Mouse (Mus musculus) lung, embryonic 15.5 days (tissue): ENCODE results near the gene Sept12. TPM values are rescaled to one million over a fixed set of nuclear protein-coding genes. Genes with fewer than 3 reads are reported as not detected.

Source experiments
- ATAC-seq: fragments of 200-750 bp; cut with Nextera tagmentation; 2 replicates; pipeline ENCODE4 v1.8.0; 2017; ENCODE audit warnings: moderate number of reproducible peaks, borderline replicate concordance; ENCODE audit not compliant: low FRiP score, low TSS enrichment; ENCODE audit errors: extremely low read depth
- H3K27ac ChIP-seq: fragments of 300-500 bp; sonication (generic); 2 replicates; pipeline ENCODE4 v1.5.1; 2015; ENCODE audit warnings: moderate library complexity, mild to moderate bottlenecking, inconsistent platforms
- H3K27me3 ChIP-seq: fragments of 300-500 bp; sonication (generic); 2 replicates; pipeline ENCODE4 v1.6.1; 2015; ENCODE audit warnings: inconsistent platforms
- H3K36me3 ChIP-seq: fragments of 300-500 bp; sonication (generic); 2 replicates; pipeline ENCODE4 v1.6.1; 2015; ENCODE audit warnings: inconsistent platforms
- H3K4me1 ChIP-seq: fragments of 300-500 bp; sonication (generic); 2 replicates; pipeline ENCODE4 v1.6.1; 2015; ENCODE audit warnings: inconsistent platforms
- H3K4me2 ChIP-seq: fragments of 300-500 bp; sonication (generic); 2 replicates; pipeline ENCODE4 v1.6.1; 2015; ENCODE audit warnings: inconsistent platforms, mild to moderate bottlenecking, moderate library complexity
- H3K4me3 ChIP-seq: fragments of 300-500 bp; sonication (generic); 2 replicates; pipeline ENCODE4 v1.5.1; 2015; ENCODE audit warnings: mild to moderate bottlenecking, inconsistent platforms
- H3K9ac ChIP-seq: fragments of 300-500 bp; sonication (generic); 2 replicates; pipeline ENCODE4 v1.6.1; 2015; ENCODE audit warnings: inconsistent platforms
- H3K9me3 ChIP-seq: fragments of 300-500 bp; sonication (generic); 2 replicates; pipeline ENCODE4 v1.6.1; 2016; ENCODE audit warnings: inconsistent platforms
- WGBS: fragments of 180-500 bp; shearing (Covaris S2); methylation state at CpG from one replicate; pipeline ENCODE4 v1.1.7; 2015; 5-methylcytosine and 5-hydroxymethylcytosine counted together
- polyA plus RNA-seq: library from polyadenylated mRNA; unstranded; fragments of >200 nt; fragmentation: Nextera tagmentation; extraction: Ambion mirVana; gene quantifications from 2 replicates; pipeline ENCODE4 v1.2.1, GENCODE M21; 2015

The Sept12 gene
- polyA plus RNA-seq: 0.31 TPM in 1 of 2 replicates, not detected in the other

DNA sequence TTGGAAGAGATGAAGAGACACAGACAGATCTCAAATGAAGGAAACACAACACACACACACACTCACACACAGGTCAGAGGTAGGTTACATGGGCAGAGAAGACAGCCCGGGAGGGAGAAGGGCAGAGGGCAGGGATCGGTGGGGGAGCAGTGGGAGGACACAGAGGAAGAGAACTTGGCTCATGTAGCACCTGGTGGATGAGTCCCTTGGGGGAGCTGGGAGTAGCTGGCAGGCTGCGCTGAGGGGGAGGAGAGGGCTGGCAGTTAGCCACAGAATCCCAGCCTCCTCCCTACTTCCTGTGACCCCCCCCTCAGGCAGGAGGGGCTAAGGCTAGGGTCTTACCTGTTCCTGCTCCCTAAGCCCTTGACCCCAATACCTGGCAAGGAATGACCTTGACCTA lies at the start of gene Sept12:
TSS of gene Sept12 (minus strand) at position 300 of the 400 bp plus-strand sequence.
- no peaks in the 10 kb centered on the region for H3K27me3 ChIP-seq
- H3K4me2 ChIP-seq: no peak within 1 kb of the TSS
- H3K9me3 ChIP-seq: no peaks in the 10 kb centered on the region
- 33% methylated on average over 3 of the region's 3 CpGs for WGBS
- ATAC-seq: no peak
- peak within 1 kb of the TSS; percentile 0; the same call in 1 of the 2 replicates for H3K27ac ChIP-seq
- no peak within 1 kb of the TSS for H3K4me3 ChIP-seq
- no peak within 1 kb of the TSS for H3K9ac ChIP-seq
- no peaks in the 10 kb centered on the region for H3K4me1 ChIP-seq
- no peaks in the 10 kb centered on the region for H3K36me3 ChIP-seq

DNA sequence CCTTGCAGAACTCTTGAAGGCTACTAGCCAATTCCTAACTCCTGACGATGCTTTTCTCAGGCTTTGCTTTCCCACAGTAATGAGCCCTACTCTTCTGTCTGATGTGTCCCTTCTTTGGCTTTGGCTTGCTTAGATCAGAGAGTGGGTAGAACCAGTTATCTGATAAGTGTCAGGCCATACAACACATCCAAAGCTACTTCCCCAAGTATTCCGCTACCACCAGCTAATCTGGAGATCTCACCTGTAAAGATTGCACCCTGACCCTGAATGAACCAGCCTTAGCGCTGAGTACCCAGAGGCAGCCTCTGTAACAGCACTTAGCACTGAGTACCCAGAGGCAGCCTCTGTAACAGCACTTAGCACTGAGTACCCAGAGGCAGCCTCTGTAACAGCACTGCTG lies 47.7 kb upstream of the Sept12 start:
- Histone ChIP-seq H3K36me3 (peaks cover 67% of the 10 kb centered on the region), H3K9ac (no peak overlapping the region), H3K4me1 (peaks cover 17% of the 10 kb centered on the region), H3K27me3 (no peaks in the 10 kb centered on the region), H3K9me3 (no peaks in the 10 kb centered on the region), H3K27ac (no peak overlapping the region), H3K4me3 (no peak overlapping the region), H3K4me2 (no peak overlapping the region)
- ATAC-seq: no peak
- WGBS: 92% methylated on average over 3 of the region's 3 CpGs

DNA sequence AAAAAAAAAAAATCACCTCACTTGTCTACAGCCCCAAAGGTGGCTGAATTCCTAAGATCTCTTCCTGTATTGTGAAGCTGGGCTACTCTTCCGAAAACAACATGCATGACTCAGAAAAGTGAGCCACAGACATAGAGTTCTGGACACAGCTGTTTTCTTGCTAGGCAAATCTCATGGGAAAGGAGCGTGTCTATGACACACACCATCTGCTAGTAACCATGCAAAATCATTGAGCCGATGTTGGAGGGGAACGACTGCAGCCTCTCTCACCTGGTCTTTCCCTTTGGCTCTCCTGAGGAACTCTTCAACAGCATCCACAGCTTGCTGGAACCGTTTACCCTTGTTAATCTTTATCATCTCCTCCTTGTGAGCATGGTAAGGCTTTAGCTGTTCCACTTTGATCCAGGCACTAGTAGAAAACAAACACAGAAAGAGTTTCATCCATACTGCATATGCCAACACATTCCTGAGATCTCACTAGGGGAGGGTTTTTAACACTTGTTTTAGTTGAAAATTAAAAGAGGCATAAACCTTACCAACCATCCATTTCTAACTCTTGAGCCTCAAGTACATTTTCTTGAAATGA lies 39.1 kb upstream of the Sept12 start:
- no peaks in the 10 kb centered on the region for H3K9me3 ChIP-seq
- H3K4me2 ChIP-seq: no peak overlapping the region
- H3K27me3 ChIP-seq: no peaks in the 10 kb centered on the region
- H3K4me1 ChIP-seq: no peaks in the 10 kb centered on the region
- WGBS: 77% methylated on average over 5 of the region's 5 CpGs
- H3K36me3 ChIP-seq: peaks cover 93% of the 10 kb centered on the region
- H3K9ac ChIP-seq: no peak overlapping the region
- H3K4me3 ChIP-seq: no peak overlapping the region
- H3K27ac ChIP-seq: no peak overlapping the region
- no peak for ATAC-seq

DNA sequence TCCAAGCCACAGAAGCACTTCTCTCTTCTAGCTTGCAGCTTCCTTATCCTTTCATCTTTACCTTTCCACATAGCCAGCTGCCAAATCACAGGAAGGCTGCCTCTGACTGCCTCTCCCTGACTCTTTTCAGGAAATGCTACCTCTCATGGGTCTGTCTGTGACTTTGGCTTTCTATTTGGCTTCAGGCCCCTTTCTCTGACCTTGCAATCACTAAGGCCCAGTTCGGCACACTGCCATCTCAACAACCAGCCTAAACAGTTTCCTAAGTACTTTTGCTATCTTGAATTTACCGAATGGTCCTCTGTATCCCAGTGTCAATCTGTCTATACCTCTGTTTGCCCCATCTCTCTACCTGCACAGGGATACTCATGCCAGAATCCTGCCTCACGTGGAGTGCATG lies 37.9 kb upstream of the Sept12 start:
- ATAC-seq: no peak
- 96% methylated on average over 3 of the region's 3 CpGs for WGBS
- H3K4me1 ChIP-seq: no peaks in the 10 kb centered on the region

DNA sequence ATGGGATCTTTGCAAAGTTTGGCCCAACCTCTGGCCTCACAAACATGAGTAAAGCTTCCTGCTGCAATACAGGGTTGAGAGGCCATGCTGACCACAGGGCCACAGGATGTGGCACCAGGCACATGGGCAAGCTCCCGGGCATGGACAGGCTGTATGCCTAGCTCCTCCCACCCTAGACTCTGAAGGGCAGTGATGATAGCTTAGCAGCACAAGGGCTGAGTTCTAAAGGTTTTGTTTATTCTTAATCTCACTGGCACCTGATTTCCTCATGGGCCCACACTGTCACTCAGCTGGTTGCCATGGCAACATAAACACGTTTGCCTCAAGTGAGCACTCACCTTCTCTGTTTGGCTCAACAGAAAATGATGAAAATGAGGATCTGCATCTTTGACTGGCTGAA lies 32.2 kb upstream of the Sept12 start:
- ATAC-seq: no peak
- H3K4me2 ChIP-seq: no peak overlapping the region
- no peaks in the 10 kb centered on the region for H3K27me3 ChIP-seq
- peaks cover 99% of the 10 kb centered on the region for H3K36me3 ChIP-seq
- no peak overlapping the region for H3K4me3 ChIP-seq
- H3K9me3 ChIP-seq: no peaks in the 10 kb centered on the region
- no peak overlapping the region for H3K27ac ChIP-seq
- H3K4me1 ChIP-seq: no peaks in the 10 kb centered on the region
- H3K9ac ChIP-seq: no peak overlapping the region
- 36% methylated on average over 2 of the region's 2 CpGs for WGBS

More for the DNA sequence above, 37.9 kb upstream of the Sept12 start:
- Histone ChIP-seq H3K27me3 (no peaks in the 10 kb centered on the region), H3K36me3 (peaks cover 93% of the 10 kb centered on the region), H3K4me3 (no peak overlapping the region), H3K27ac (no peak overlapping the region), H3K4me2 (no peak overlapping the region), H3K9me3 (no peaks in the 10 kb centered on the region), H3K9ac (no peak overlapping the region)

DNA sequence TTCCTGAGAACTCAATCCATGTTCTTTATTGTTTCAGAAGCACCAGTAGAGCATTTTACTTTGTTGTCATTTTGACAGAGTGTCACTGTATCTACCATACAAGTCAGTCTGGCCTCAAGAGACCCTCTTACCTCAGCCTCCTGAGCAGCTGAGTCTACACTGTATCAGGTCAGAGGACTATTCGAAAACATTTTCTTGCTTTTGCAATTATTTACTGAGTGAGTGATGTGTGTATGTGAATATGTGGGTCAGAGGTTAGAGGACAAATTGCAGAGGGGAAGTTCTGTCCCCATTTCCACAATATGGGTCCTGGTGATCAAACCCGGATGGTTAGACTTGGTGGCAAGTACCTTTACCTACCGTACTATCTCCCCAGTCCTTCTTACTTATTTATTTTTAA lies 26.4 kb upstream of the Sept12 start:
- Histone ChIP-seq H3K27me3 (no peaks in the 10 kb centered on the region), H3K9ac (no peak overlapping the region), H3K36me3 (peaks cover 94% of the 10 kb centered on the region), H3K27ac (no peak overlapping the region), H3K4me1 (no peaks in the 10 kb centered on the region), H3K9me3 (no peaks in the 10 kb centered on the region), H3K4me3 (no peak overlapping the region), H3K4me2 (no peak overlapping the region)
- ATAC-seq: no peak
- 86% methylated on average over 3 of the region's 3 CpGs for WGBS

DNA sequence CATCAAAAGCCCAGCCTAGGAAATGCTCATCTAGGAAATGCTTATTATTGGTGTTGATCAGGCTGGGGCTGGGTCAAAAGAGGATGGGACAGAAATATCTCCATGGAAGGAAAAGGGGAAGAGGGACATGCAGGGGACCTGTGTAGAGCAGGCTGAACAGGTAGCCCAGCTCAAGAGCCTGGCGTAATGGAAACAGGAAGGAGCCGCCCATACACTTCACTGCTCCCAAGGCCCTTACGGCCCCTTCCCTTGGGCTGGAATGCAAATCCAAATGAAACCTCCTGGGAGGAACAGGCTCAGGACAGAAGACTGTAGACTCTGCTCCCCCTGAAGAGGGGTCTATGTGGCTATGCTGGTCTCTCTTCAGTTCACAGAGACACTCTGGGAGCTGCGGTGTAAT lies 16.9 kb upstream of the Sept12 start:
- H3K4me2 ChIP-seq: no peak overlapping the region
- peaks cover 9% of the 10 kb centered on the region for H3K4me1 ChIP-seq
- H3K4me3 ChIP-seq: no peak overlapping the region
- 77% methylated on average over 4 of the region's 4 CpGs for WGBS
- H3K27ac ChIP-seq: no peak overlapping the region
- H3K27me3 ChIP-seq: no peaks in the 10 kb centered on the region
- peaks cover 54% of the 10 kb centered on the region for H3K36me3 ChIP-seq
- H3K9me3 ChIP-seq: no peaks in the 10 kb centered on the region
- no peak overlapping the region for H3K9ac ChIP-seq
- ATAC-seq: no peak

DNA sequence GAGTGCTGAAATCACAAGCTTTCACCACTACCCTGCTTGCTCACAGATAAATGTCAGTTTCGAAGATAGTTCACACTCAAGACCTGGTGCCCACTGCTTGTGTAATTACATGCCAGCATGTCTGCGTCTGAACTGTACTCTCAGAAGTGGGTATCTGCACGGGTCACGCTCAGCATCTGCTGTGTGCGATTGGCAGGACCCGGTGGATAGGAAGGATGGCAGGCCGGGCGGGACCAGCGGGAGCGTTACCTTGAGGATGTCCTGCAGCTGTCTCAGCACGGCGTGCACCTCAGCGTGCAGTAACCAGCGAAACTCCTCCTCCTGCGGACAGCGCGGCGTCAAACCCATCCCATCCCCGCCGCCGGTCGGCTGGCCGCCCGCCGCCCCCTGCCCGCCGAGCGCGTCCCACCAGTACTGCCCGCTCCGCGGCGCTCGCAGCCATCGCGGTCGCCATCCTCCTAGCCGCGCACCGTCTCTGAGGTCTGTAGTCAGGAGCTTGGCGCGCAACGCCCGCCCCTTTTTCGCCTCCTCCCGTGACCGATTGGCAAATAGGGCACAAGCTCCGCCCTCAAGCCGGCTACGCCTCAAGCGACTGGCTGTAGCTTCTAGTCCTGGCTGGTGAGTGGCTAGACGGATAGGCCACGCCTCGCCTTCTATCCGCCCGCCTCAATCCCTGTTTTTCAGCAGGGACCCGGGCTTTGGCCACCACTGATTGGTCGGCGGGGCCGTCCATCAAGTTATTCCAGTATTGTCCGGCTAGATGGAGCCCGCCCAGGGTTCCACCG lies 15.6 kb upstream of the Sept12 start, which contains the start of gene Rogdi:
TSS of gene Rogdi (minus strand) at position 500 of the 785 bp plus-strand sequence.
- Histone ChIP-seq H3K9me3 (no peaks in the 10 kb centered on the region), H3K4me3 (peak within 1 kb of the TSS; percentile 82), H3K27me3 (no peaks in the 10 kb centered on the region), H3K4me1 (peaks cover 9% of the 10 kb centered on the region), H3K9ac (peak within 1 kb of the TSS; percentile 64), H3K27ac (peak within 1 kb of the TSS; percentile 58; the same call in 1 of the 2 replicates), H3K4me2 (peak within 1 kb of the TSS; percentile 85), H3K36me3 (peaks cover 41% of the 10 kb centered on the region)
- under 1% methylated on average over 63 of the region's 63 CpGs for WGBS
- ATAC-seq: peak; percentile 98

DNA sequence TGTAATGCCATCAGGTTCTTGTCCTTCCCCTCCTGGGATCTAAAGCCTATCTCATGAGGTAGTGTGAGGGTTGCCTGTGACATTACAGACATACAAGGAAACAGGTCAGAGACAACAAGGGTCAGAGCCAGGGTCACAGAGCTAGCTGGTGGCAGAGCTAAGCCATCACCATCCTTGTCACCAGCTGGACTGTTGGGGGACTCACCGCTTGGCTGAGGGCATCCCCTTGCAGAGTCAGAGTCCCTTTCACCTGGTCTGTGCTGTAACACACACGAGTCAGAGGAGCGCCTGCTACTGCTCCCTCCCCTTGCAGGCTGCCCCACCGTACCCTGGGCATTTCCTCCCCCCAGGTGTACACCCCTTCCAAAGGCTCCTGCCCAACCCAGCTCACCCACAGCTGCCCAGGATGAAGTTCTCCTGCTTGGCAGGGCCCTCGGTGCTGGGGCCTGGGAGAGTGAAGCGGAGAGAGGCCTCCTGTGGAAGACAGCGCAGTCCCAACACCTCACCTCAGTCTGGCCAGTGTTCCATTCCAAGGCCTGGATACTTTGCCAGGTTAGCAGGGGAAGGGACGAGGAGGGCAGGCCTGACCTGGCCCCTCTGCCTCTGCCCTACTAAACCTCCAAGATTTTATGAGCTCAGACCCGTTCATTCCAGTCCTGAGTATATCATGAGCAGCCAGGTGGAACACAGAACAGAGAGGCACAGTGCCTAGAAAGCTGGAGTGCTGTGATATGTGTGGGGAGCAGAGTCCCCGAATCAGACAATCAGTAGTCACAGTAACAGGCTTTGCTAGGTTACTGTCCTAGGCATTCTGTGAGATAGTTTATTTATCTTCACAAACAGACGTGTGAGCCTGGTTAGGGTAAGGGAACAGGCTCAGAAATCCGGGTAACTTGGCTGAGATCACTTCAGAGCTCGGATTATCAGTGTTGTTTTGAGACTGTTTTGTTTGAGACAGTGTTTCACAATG lies 14.7 kb upstream of the Sept12 start:
- peak overlapping the region; percentile 64 for H3K9ac ChIP-seq
- H3K27me3 ChIP-seq: no peaks in the 10 kb centered on the region
- H3K27ac ChIP-seq: no peak overlapping the region
- H3K36me3 ChIP-seq: peaks cover 32% of the 10 kb centered on the region
- peak overlapping the region; percentile 85 for H3K4me2 ChIP-seq
- peak overlapping the region; percentile 82 for H3K4me3 ChIP-seq
- WGBS: 41% methylated on average over 13 of the region's 13 CpGs
- no peaks in the 10 kb centered on the region for H3K9me3 ChIP-seq
- peaks cover 9% of the 10 kb centered on the region for H3K4me1 ChIP-seq
- ATAC-seq: no peak

DNA sequence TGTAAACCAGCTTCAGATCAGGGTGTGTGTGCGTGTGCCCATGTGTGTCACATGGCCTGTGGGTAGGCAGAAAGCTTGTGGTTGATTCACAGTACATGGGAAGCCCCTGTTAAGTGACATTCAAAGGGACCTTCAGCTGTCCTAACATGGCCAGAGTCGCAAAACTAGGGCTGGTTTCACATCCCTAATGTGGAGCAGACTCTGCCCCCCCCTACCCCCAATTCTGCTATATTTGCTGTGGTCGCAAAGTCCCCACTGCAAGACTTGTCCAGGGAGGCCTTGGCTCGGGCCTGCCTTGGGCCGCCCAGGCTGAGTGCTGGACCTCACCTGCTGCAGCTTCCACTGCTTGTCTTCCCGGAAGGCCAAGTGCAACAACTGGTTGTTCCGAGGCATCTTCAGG lies 13.6 kb upstream of the Sept12 start:
- peaks cover 9% of the 10 kb centered on the region for H3K4me1 ChIP-seq
- no peak overlapping the region for H3K9ac ChIP-seq
- no peak overlapping the region for H3K27ac ChIP-seq
- ATAC-seq: no peak
- H3K9me3 ChIP-seq: no peaks in the 10 kb centered on the region
- H3K27me3 ChIP-seq: no peaks in the 10 kb centered on the region
- no peak overlapping the region for H3K4me2 ChIP-seq
- H3K4me3 ChIP-seq: no peak overlapping the region
- WGBS: 84% methylated on average over 7 of the region's 7 CpGs
- H3K36me3 ChIP-seq: peaks cover 22% of the 10 kb centered on the region

DNA sequence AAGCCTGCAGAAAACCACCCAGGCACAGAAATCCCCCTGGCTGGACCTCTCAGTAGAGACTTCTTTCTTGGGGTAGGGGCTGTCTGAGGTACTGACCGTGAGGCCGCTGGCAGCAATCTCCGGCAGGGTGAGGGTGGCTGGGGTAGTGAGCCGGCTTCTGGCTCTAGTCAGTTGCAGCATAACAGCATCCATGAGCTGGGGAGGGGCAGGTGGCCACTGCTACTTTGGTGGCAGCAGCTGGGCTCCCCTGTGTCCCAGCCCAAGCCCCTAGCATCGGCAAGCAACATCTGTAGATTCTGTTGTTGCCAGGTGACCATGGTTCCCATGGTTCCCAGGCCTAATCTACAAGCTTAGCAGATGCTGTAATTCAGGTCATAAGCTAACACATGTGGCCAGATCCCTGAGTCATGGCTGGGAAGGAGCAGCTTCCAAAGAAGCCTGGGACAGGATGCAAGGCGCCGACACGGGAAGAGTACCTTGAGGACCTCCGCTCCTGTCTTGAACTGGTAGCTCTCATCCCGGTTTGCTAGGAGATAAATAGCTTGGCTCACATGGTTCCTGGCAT lies 12.8 kb upstream of the Sept12 start:
- no peak overlapping the region for H3K27ac ChIP-seq
- no peaks in the 10 kb centered on the region for H3K9me3 ChIP-seq
- WGBS: 88% methylated on average over 10 of the region's 10 CpGs
- ATAC-seq: no peak
- no peak overlapping the region for H3K4me2 ChIP-seq
- peaks cover 9% of the 10 kb centered on the region for H3K4me1 ChIP-seq
- H3K4me3 ChIP-seq: no peak overlapping the region
- peaks cover 13% of the 10 kb centered on the region for H3K36me3 ChIP-seq
- H3K9ac ChIP-seq: no peak overlapping the region
- H3K27me3 ChIP-seq: no peaks in the 10 kb centered on the region
